Mouse (Mus musculus): ENCODE results near the gene Rasgrp1. TPM values are rescaled to one million over a fixed set of nuclear protein-coding genes. Genes with fewer than 3 reads are reported as not detected.

Rasgrp1 gene
- polyA plus RNA-seq, 1 experiment from 2014 or later = 2.3 TPM

DNA sequence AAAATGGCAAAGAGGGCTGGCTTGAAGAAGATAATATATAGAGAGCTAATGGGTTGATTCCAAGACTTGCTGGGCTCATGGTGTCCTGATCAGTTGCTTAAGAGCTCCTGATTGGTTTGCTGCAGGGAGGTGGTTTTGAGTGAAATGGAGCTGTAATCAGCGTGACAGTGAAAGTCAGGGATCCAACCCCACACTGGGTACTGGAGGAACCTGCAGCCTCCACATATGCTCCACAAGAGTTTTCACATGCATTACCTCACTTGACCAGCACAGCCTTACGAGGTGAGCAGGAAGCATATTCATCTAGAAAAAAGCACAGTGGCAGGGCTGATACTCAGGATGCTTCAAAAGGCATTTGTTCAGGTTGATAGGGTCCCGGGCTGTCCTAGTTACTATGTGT lies 21.6 kb downstream of the Rasgrp1 start:
- no peaks in the 10 kb centered on the region for H3K9me3 ChIP-seq (ENCODE audit: control insufficient read depth, low read depth, low read length)
- no peak overlapping the region for H3K9ac ChIP-seq (replicated peaks; ENCODE audit: low read depth, low read length)
- H3K4me1 ChIP-seq (ENCODE audit: control insufficient read depth, insufficient read depth, low read length) = no peaks in the 10 kb centered on the region
- H3K4me2 ChIP-seq (replicated peaks; ENCODE audit: low read depth, low read length) = no peak overlapping the region
- no peak overlapping the region for H3K4me3 ChIP-seq (ENCODE audit: low read depth, low read length)
- no peak for ATAC-seq (ENCODE audit: insufficient number of reproducible peaks, insufficient read depth, low FRiP score, low read depth)
- no peaks in the 10 kb centered on the region for H3K36me3 ChIP-seq (ENCODE audit: control insufficient read depth, insufficient read depth, low read length)
- H3K27ac ChIP-seq (ENCODE audit: low read length) = no peak overlapping the region
- H3K27me3 ChIP-seq (ENCODE audit: control insufficient read depth, insufficient read depth, low read length) = no peaks in the 10 kb centered on the region
- WGBS = 76% methylated on average over 3 of the region's 3 CpGs

DNA sequence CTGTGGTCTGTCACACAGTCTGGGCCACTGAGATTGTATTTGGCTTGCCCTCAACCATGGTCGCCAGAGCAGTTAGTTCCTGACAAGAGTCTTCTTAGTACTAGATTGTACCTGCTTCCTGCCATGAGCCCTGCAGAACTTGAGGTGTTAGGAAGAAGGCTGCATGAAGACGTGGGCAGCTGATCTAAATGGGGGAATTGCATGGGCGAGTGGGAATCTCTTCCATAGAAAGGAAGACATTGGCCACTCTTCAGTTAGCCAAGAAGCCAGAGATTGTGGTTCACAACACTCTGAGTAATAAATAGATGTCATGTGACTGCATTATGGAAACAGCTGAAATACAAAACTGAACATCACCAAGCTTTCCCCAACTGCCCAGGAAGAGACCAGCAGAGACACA lies 23.8 kb downstream of the Rasgrp1 start:
- WGBS = 75% methylated on average over 3 of the region's 3 CpGs
- Histone ChIP-seq H3K27me3 (ENCODE audit: control insufficient read depth, insufficient read depth, low read length) (no peaks in the 10 kb centered on the region), H3K9me3 (ENCODE audit: control insufficient read depth, low read depth, low read length) (no peaks in the 10 kb centered on the region), H3K36me3 (ENCODE audit: control insufficient read depth, insufficient read depth, low read length) (no peaks in the 10 kb centered on the region), H3K4me1 (ENCODE audit: control insufficient read depth, insufficient read depth, low read length) (no peaks in the 10 kb centered on the region), H3K4me2 (replicated peaks; ENCODE audit: low read depth, low read length) (no peak overlapping the region), H3K27ac (ENCODE audit: low read length) (no peak overlapping the region), H3K4me3 (ENCODE audit: low read depth, low read length) (no peak overlapping the region), H3K9ac (replicated peaks; ENCODE audit: low read depth, low read length) (no peak overlapping the region)
- no peak for ATAC-seq (ENCODE audit: insufficient number of reproducible peaks, insufficient read depth, low FRiP score, low read depth)

DNA sequence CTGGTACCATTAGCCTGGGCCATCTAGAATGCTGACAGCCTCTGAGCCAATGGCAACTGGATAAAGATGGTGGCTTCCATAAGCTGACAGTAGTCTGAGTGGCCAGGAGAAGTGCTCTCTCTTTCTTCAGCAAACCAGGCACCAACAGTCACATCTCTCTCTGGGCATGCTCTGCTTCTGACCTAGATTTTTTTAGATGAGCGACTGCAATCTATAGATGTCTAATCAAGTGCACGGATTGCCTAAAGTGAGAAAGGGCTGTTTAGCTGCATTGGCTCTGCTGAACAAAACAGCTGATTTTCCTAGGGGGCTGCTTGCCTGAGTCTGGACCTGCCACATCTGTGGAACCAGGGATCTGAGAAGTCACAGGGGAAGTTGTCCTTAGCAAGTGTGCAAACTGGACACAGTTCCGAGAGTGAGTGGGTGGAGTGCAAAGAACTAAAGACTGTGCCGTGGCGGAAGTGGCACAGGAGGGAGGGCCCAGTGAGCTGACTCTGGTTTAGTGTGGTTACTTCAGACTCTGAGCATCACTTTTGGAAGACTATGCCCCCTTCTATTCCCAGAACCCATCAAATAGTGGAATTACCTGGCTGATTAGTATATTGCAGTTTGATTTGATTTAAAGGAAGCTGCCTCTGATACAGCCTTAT lies 29.1 kb downstream of the Rasgrp1 start:
- 92% methylated on average over 5 of the region's 5 CpGs for WGBS
- Histone ChIP-seq H3K4me2 (replicated peaks; ENCODE audit: low read depth, low read length) (no peak overlapping the region), H3K9ac (replicated peaks; ENCODE audit: low read depth, low read length) (no peak overlapping the region)

DNA sequence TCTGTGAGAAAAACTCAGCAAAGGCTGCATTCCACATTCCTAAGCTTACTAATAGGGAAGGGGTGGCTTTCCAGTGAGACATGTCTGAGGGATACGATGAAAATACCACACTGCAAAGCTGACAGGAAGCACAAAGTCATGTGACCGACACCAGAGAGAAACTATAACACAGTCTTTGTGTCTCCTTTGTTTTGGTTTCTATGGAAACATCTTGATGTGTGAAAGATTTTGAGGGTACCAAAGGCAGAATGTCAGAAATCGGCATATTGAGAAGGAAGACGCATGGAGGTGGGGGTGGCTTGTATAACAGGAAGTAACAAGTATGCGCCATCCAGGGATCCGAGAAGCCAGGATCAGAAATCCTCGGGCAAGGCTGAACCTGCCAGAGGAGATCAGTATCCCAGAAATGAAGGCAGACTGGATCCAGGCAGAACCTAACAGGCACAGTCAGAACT lies 30.3 kb downstream of the Rasgrp1 start:
- no peak overlapping the region for H3K4me2 ChIP-seq (replicated peaks; ENCODE audit: low read depth, low read length)
- no peak for ATAC-seq (ENCODE audit: insufficient number of reproducible peaks, insufficient read depth, low FRiP score, low read depth)
- no peak overlapping the region for H3K9ac ChIP-seq (replicated peaks; ENCODE audit: low read depth, low read length)
- WGBS = 75% methylated on average over 7 of the region's 7 CpGs
- no peaks in the 10 kb centered on the region for H3K27me3 ChIP-seq (ENCODE audit: control insufficient read depth, insufficient read depth, low read length)
- no peak overlapping the region for H3K4me3 ChIP-seq (ENCODE audit: low read depth, low read length)
- no peaks in the 10 kb centered on the region for H3K4me1 ChIP-seq (ENCODE audit: control insufficient read depth, insufficient read depth, low read length)
- no peaks in the 10 kb centered on the region for H3K36me3 ChIP-seq (ENCODE audit: control insufficient read depth, insufficient read depth, low read length)
- H3K27ac ChIP-seq (ENCODE audit: low read length) = no peak overlapping the region
- no peaks in the 10 kb centered on the region for H3K9me3 ChIP-seq (ENCODE audit: control insufficient read depth, low read depth, low read length)

More for the DNA sequence above, 29.1 kb downstream of the Rasgrp1 start:
- H3K27ac ChIP-seq (ENCODE audit: low read length) = no peak overlapping the region
- no peaks in the 10 kb centered on the region for H3K4me1 ChIP-seq (ENCODE audit: control insufficient read depth, insufficient read depth, low read length)
- ATAC-seq (ENCODE audit: insufficient number of reproducible peaks, insufficient read depth, low FRiP score, low read depth) = no peak
- H3K4me3 ChIP-seq (ENCODE audit: low read depth, low read length) = no peak overlapping the region
- no peaks in the 10 kb centered on the region for H3K27me3 ChIP-seq (ENCODE audit: control insufficient read depth, insufficient read depth, low read length)
- no peaks in the 10 kb centered on the region for H3K9me3 ChIP-seq (ENCODE audit: control insufficient read depth, low read depth, low read length)
- no peaks in the 10 kb centered on the region for H3K36me3 ChIP-seq (ENCODE audit: control insufficient read depth, insufficient read depth, low read length)

DNA sequence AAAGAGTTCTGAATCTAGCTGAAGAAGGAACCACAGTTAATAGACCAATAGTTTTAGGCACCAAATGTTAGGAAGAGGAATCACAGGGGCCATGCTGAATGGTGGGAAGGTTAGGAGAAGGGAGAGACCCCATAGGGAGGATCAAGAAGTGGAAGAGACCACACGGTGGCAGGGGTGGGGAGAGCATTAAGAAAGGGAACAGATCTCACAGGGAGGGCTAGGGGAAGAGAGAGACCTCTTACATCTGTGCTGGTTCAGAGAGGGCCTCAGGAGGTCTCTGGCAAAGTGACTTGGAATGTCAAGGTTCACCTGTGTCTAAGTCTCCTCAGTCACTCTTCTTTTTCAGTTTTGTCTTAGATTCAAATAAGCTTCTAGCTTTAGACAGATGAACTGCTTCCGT lies 30.8 kb downstream of the Rasgrp1 start:
- no peak overlapping the region for H3K27ac ChIP-seq (ENCODE audit: low read length)
- no peak overlapping the region for H3K4me2 ChIP-seq (replicated peaks; ENCODE audit: low read depth, low read length)
- no peaks in the 10 kb centered on the region for H3K4me1 ChIP-seq (ENCODE audit: control insufficient read depth, insufficient read depth, low read length)
- H3K4me3 ChIP-seq (ENCODE audit: low read depth, low read length) = no peak overlapping the region
- ATAC-seq (ENCODE audit: insufficient number of reproducible peaks, insufficient read depth, low FRiP score, low read depth) = no peak
- WGBS = 45% methylated on average over 2 of the region's 2 CpGs
- H3K27me3 ChIP-seq (ENCODE audit: control insufficient read depth, insufficient read depth, low read length) = no peaks in the 10 kb centered on the region
- no peaks in the 10 kb centered on the region for H3K36me3 ChIP-seq (ENCODE audit: control insufficient read depth, insufficient read depth, low read length)
- H3K9me3 ChIP-seq (ENCODE audit: control insufficient read depth, low read depth, low read length) = no peaks in the 10 kb centered on the region
- H3K9ac ChIP-seq (replicated peaks; ENCODE audit: low read depth, low read length) = no peak overlapping the region

DNA sequence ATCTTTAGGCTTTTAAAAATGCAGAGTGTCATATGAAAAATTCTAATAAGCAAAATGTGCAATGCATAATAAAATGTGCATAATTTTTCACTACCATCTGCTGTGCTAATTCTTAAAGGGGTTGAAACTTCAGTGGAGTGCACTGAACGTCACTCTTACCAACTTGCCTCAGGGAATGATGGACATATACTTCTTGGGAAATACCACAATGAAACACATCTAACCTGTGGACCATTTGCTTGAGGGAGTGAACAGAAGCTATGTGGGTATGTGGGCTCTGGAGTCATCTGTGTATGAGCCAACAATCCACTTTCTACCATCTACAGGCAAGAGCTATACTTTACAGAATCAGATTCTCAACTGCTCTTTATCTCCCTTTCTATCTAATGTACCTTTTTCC lies 31.5 kb downstream of the Rasgrp1 start:
- H3K36me3 ChIP-seq (ENCODE audit: control insufficient read depth, insufficient read depth, low read length) = no peaks in the 10 kb centered on the region
- H3K27me3 ChIP-seq (ENCODE audit: control insufficient read depth, insufficient read depth, low read length) = no peaks in the 10 kb centered on the region
- no peak overlapping the region for H3K4me3 ChIP-seq (ENCODE audit: low read depth, low read length)
- H3K4me1 ChIP-seq (ENCODE audit: control insufficient read depth, insufficient read depth, low read length) = no peaks in the 10 kb centered on the region
- no peak overlapping the region for H3K27ac ChIP-seq (ENCODE audit: low read length)
- no peak overlapping the region for H3K4me2 ChIP-seq (replicated peaks; ENCODE audit: low read depth, low read length)
- H3K9ac ChIP-seq (replicated peaks; ENCODE audit: low read depth, low read length) = no peak overlapping the region
- H3K9me3 ChIP-seq (ENCODE audit: control insufficient read depth, low read depth, low read length) = no peaks in the 10 kb centered on the region
- 83% methylated on average over 1 of the region's 1 CpGs for WGBS
- no peak for ATAC-seq (ENCODE audit: insufficient number of reproducible peaks, insufficient read depth, low FRiP score, low read depth)

DNA sequence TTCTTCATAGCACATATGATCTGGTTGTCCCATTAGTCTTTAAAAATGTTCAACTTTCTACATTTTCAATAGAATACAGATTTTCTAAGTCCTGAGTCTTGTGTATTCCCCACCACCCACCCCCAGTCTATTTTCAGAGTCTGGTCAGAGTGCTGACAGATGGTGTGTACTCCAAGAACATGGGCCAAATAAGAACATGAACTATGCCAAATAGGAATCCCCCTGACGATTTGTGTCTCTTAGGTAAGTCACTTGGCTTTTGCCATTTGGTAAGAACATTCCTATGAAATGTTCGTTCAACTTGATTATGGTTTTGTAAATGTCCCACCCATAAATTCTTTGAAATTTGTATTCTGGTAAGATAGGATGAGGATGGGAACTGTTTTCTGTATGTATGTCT lies 33.8 kb downstream of the Rasgrp1 start:
- Histone ChIP-seq H3K27me3 (ENCODE audit: control insufficient read depth, insufficient read depth, low read length) (no peaks in the 10 kb centered on the region), H3K4me1 (ENCODE audit: control insufficient read depth, insufficient read depth, low read length) (no peaks in the 10 kb centered on the region), H3K4me2 (replicated peaks; ENCODE audit: low read depth, low read length) (no peak overlapping the region), H3K9ac (replicated peaks; ENCODE audit: low read depth, low read length) (no peak overlapping the region), H3K36me3 (ENCODE audit: control insufficient read depth, insufficient read depth, low read length) (no peaks in the 10 kb centered on the region), H3K9me3 (ENCODE audit: control insufficient read depth, low read depth, low read length) (no peaks in the 10 kb centered on the region), H3K4me3 (ENCODE audit: low read depth, low read length) (no peak overlapping the region), H3K27ac (ENCODE audit: low read length) (no peak overlapping the region)
- WGBS = 72% methylated on average over 2 of the region's 2 CpGs
- no peak for ATAC-seq (ENCODE audit: insufficient number of reproducible peaks, insufficient read depth, low FRiP score, low read depth)

DNA sequence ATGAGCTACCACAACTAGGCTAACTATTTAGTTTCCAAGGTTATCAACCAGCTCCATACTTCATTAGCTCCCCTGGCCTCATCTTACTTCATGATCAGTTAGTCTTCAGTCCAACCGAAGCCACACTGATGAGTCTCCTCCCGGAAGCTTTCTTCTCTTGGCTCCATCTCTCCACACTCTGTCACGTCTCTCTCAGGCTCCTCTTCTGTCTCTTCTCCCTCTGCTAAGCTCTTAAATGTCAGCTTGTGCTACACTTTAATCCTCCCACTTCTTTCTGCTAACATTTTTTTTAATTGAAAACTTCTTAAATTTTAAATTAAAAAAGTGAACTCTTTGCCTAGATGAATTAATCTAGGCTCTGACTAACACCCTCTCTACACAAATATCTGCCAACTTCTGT lies 34.8 kb downstream of the Rasgrp1 start:
- no peaks in the 10 kb centered on the region for H3K36me3 ChIP-seq (ENCODE audit: control insufficient read depth, insufficient read depth, low read length)
- no peak for ATAC-seq (ENCODE audit: insufficient number of reproducible peaks, insufficient read depth, low FRiP score, low read depth)
- no peak overlapping the region for H3K27ac ChIP-seq (ENCODE audit: low read length)
- no peak overlapping the region for H3K9ac ChIP-seq (replicated peaks; ENCODE audit: low read depth, low read length)
- H3K9me3 ChIP-seq (ENCODE audit: control insufficient read depth, low read depth, low read length) = no peaks in the 10 kb centered on the region
- no peak overlapping the region for H3K4me3 ChIP-seq (ENCODE audit: low read depth, low read length)
- H3K27me3 ChIP-seq (ENCODE audit: control insufficient read depth, insufficient read depth, low read length) = no peaks in the 10 kb centered on the region
- WGBS = 91% methylated on average over 3 of the region's 3 CpGs
- H3K4me1 ChIP-seq (ENCODE audit: control insufficient read depth, insufficient read depth, low read length) = no peaks in the 10 kb centered on the region
- H3K4me2 ChIP-seq (replicated peaks; ENCODE audit: low read depth, low read length) = no peak overlapping the region

DNA sequence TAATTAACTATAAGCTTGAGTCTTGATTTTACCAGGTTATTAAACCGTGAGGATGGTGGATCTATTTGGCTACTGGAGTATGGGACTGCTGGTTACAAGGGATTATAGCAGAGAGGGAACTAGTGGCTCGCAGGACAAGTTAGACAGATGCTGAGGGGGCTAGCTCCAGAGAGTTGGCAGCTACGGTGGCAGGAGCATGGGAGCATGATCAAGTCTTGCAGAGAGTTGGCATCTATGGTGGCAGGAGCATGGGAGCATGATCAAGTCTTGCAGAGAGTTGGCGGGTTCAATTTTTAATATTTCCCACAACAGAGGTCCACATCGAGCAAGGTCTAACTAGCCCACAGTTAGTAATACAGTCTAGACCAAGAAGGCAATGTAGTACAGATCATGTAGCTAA lies 37.9 kb downstream of the Rasgrp1 start:
- no peak for ATAC-seq (ENCODE audit: insufficient number of reproducible peaks, insufficient read depth, low FRiP score, low read depth)
- Histone ChIP-seq H3K9me3 (ENCODE audit: control insufficient read depth, low read depth, low read length) (no peaks in the 10 kb centered on the region), H3K4me1 (ENCODE audit: control insufficient read depth, insufficient read depth, low read length) (no peaks in the 10 kb centered on the region), H3K4me2 (replicated peaks; ENCODE audit: low read depth, low read length) (no peak overlapping the region), H3K27ac (ENCODE audit: low read length) (no peak overlapping the region), H3K9ac (replicated peaks; ENCODE audit: low read depth, low read length) (no peak overlapping the region), H3K36me3 (ENCODE audit: control insufficient read depth, insufficient read depth, low read length) (no peaks in the 10 kb centered on the region), H3K27me3 (ENCODE audit: control insufficient read depth, insufficient read depth, low read length) (no peaks in the 10 kb centered on the region), H3K4me3 (ENCODE audit: low read depth, low read length) (no peak overlapping the region)
- WGBS = 86% methylated on average over 5 of the region's 5 CpGs
